Mouse (Mus musculus): ENCODE results near the gene Smim6.

DNA sequence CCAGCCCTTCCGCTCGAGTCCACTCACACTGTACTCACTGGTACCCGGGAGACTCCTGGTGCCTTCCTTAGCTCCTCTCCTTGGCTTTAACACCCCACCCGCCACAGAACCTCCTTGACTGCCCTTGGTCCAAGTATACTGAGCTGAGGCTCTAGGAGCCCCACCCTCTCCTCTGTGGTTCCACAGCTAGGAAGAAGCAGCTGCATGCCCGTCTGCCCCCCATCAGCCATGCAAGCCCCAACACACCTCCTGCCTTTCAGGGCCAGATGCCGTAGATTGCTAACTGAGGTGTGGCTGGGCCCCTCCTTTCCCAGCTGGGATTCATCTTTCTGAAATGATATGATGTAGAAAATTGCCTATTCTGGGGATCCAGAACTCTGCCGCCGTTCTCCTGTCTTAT lies 33.4 kb downstream of the Smim6 start:
- no peak for TF ChIP-seq CTCF (IDR thresholded peaks at IDR 0.05; ENCODE audit: extremely low read depth, insufficient read depth, insufficient read length, insufficient replicate concordance)
- TF ChIP-seq POLR2A (IDR thresholded peaks at IDR 0.05; ENCODE audit: low read depth, low read length): no peak

Measured in spleen, adult 2 months (tissue).